Mouse (Mus musculus) ES-Bruce4 (cell line): ENCODE data around the gene Ptms. TPM values are rescaled to one million over a fixed set of nuclear protein-coding genes. Genes with fewer than 3 reads are reported as not detected.
A peak's percentile ranks its signal among the peaks of the same experiment; 100 is the strongest.

Experiments
- H3K27ac ChIP-seq: 2 replicates; pipeline ENCODE4 v1.5.1; 2012; ENCODE audit warnings: low read length, inconsistent platforms; ENCODE audit not compliant: insufficient read depth
- H3K27me3 ChIP-seq: 2 replicates; pipeline ENCODE4 v1.6.1; 2012; ENCODE audit warnings: mild to moderate bottlenecking, low read length, inconsistent platforms; ENCODE audit not compliant: control insufficient read depth, poor library complexity, insufficient read depth, severe bottlenecking
- H3K36me3 ChIP-seq: 2 replicates; pipeline ENCODE4 v1.6.1; 2012; ENCODE audit warnings: inconsistent platforms, mild to moderate bottlenecking, low read length, moderate library complexity; ENCODE audit not compliant: control insufficient read depth, poor library complexity, insufficient read depth, severe bottlenecking
- H3K4me1 ChIP-seq: one replicate; pipeline ENCODE4 v1.8.1; 2011; ENCODE audit warnings: low read length; ENCODE audit not compliant: control insufficient read depth, insufficient read depth
- H3K4me3 ChIP-seq: 2 replicates; pipeline ENCODE4 v1.5.1; 2011; ENCODE audit warnings: low read depth, mild to moderate bottlenecking, low read length
- H3K9ac ChIP-seq: 2 replicates; pipeline ENCODE4 v1.6.1; 2012; ENCODE audit warnings: low read depth, mild to moderate bottlenecking, inconsistent platforms; ENCODE audit not compliant: poor library complexity, severe bottlenecking
- H3K9me3 ChIP-seq: replicated peaks from 2 replicates; pipeline ENCODE4 v1.6.1; 2012; ENCODE audit warnings: mild to moderate bottlenecking, low read length, inconsistent platforms; ENCODE audit not compliant: control insufficient read depth, poor library complexity, insufficient read depth, severe bottlenecking
- CTCF ChIP-seq: IDR thresholded peaks from one replicate; pipeline ENCODE4 v1.8.1; 2011; ENCODE audit warnings: low read depth, low read length
- EP300 ChIP-seq: IDR thresholded peaks from 2 replicates; pipeline ENCODE4 v1.6.1; 2011; ENCODE audit warnings: low read depth, low read length; ENCODE audit not compliant: insufficient read depth
- POLR2A ChIP-seq: IDR thresholded peaks from one replicate; pipeline ENCODE4 v1.8.1; 2011; ENCODE audit warnings: low read length; ENCODE audit not compliant: insufficient read depth
- polyA plus RNA-seq: library from polyadenylated mRNA; stranded (reverse); fragments of >200 nt; gene quantifications from 2 replicates; pipeline ENCODE4 v1.2.4, GENCODE M21; 2011; ENCODE audit warnings: low read depth; ENCODE audit not compliant: missing spikeins, insufficient read depth, insufficient read length

Ptms gene
- polyA plus RNA-seq, 1 experiment: 383 TPM

GRCm38 (mm10) chr6:124904991-124905860, 14.7 kb downstream of the Ptms start:
- H3K27me3 ChIP-seq: no peaks in the 10 kb centered on the region
- peaks cover 9% of the 10 kb centered on the region for H3K4me1 ChIP-seq
- peak overlapping the region; percentile 98 for H3K27ac ChIP-seq
- no peaks in the 10 kb centered on the region for H3K36me3 ChIP-seq
- H3K4me3 ChIP-seq: peak overlapping the region; percentile 70
- H3K9ac ChIP-seq: peak overlapping the region; percentile 57
- no peak for TF ChIP-seq POLR2A
- TF ChIP-seq CTCF: no peak
- no peak for TF ChIP-seq EP300
- no peaks in the 10 kb centered on the region for H3K9me3 ChIP-seq

- Histone ChIP-seq H3K9ac (peak overlapping the region; percentile 57), H3K27me3 (no peaks in the 10 kb centered on the region), H3K27ac (peak overlapping the region; percentile 98), H3K4me3 (peak overlapping the region; percentile 70), H3K4me1 (peaks cover 12% of the 10 kb centered on the region), H3K36me3 (no peaks in the 10 kb centered on the region), H3K9me3 (no peaks in the 10 kb centered on the region)
- no peak for TF ChIP-seq POLR2A
- peak; percentile 49 for TF ChIP-seq CTCF
Measured at GRCm38 (mm10) chr6:124904161-124904981, 15.5 kb downstream of the Ptms start.

- H3K9ac ChIP-seq: peak overlapping the region; percentile 57
- no peaks in the 10 kb centered on the region for H3K27me3 ChIP-seq
- H3K4me1 ChIP-seq: peaks cover 10% of the 10 kb centered on the region
- H3K9me3 ChIP-seq: no peaks in the 10 kb centered on the region
- peak overlapping the region; percentile 95 for H3K27ac ChIP-seq
- TF ChIP-seq EP300 (peak; percentile 98), CTCF (peak; percentile 94), POLR2A (no peak)
- no peaks in the 10 kb centered on the region for H3K36me3 ChIP-seq
- H3K4me3 ChIP-seq: peak overlapping the region; percentile 54
Measured at GRCm38 (mm10) chr6:124903580-124904151, 16.2 kb downstream of the Ptms start.

GRCm38 (mm10) chr6:124901851-124902250, 18.1 kb downstream of the Ptms start:
- no peaks in the 10 kb centered on the region for H3K36me3 ChIP-seq
- TF ChIP-seq CTCF: no peak
- TF ChIP-seq EP300: no peak
- TF ChIP-seq POLR2A: no peak
- H3K4me1 ChIP-seq: peaks cover 12% of the 10 kb centered on the region
- no peaks in the 10 kb centered on the region for H3K9me3 ChIP-seq
- no peak overlapping the region for H3K27ac ChIP-seq
- H3K9ac ChIP-seq: no peak overlapping the region
- H3K27me3 ChIP-seq: no peaks in the 10 kb centered on the region
- H3K4me3 ChIP-seq: no peak overlapping the region

GRCm38 (mm10) chr6:124900801-124901480, 19.0 kb downstream of the Ptms start:
- H3K27ac ChIP-seq: no peak overlapping the region
- TF ChIP-seq POLR2A: no peak
- TF ChIP-seq CTCF: no peak
- TF ChIP-seq EP300: no peak
- H3K9me3 ChIP-seq: no peaks in the 10 kb centered on the region
- H3K27me3 ChIP-seq: no peaks in the 10 kb centered on the region
- no peak overlapping the region for H3K9ac ChIP-seq
- no peak overlapping the region for H3K4me3 ChIP-seq
- H3K36me3 ChIP-seq: no peaks in the 10 kb centered on the region
- H3K4me1 ChIP-seq: peaks cover 12% of the 10 kb centered on the region
